Mouse (Mus musculus) gonadal fat pad, adult 2 months (tissue): ENCODE data around the gene Vill. TPM values are rescaled to one million over a fixed set of nuclear protein-coding genes. Genes with fewer than 3 reads are reported as not detected.

Source experiments
- DNase-seq: peaks from one replicate; pipeline ENCODE4 v3.0.0-alpha.2; 2012; ENCODE audit warnings: low read depth
- polyA plus RNA-seq: library from polyadenylated mRNA; depleted of rRNA; stranded (reverse); fragments of >200 nt; gene quantifications from 2 replicates; pipeline ENCODE4 v1.2.3, GENCODE M21; 2012

Gene Vill
- polyA plus RNA-seq, 1 experiment, result 15.1 TPM

- no peak for DNase-seq
Measured at GRCm38 (mm10) chr9:119080040-119080675, 27.6 kb downstream of the Vill start.

GRCm38 (mm10) chr9:119082039-119082438 is 29.5 kb downstream of the Vill start:
- DNase-seq, result no peak

GRCm38 (mm10) chr9:119082656-119083430 is 30.3 kb downstream of the Vill start:
- no peak for DNase-seq

GRCm38 (mm10) chr9:119083966-119084365 is 31.4 kb downstream of the Vill start:
- no peak for DNase-seq

- no peak for DNase-seq
Measured at GRCm38 (mm10) chr9:119086451-119086850, 33.9 kb downstream of the Vill start.

GRCm38 (mm10) chr9:119087309-119087708 is 34.7 kb downstream of the Vill start:
- no peak for DNase-seq

- no peak for DNase-seq
Measured at GRCm38 (mm10) chr9:119088148-119088801, 35.7 kb downstream of the Vill start.

GRCm38 (mm10) chr9:119089437-119089836 is 36.9 kb downstream of the Vill start:
- no peak for DNase-seq

- DNase-seq, result no peak
Measured at GRCm38 (mm10) chr9:119090462-119090861, 37.9 kb downstream of the Vill start.

- DNase-seq, result no peak
Measured at GRCm38 (mm10) chr9:119091581-119092310, 39.2 kb downstream of the Vill start.

GRCm38 (mm10) chr9:119092473-119093418 is 40.2 kb downstream of the Vill start:
- DNase-seq, result no peak

GRCm38 (mm10) chr9:119093419-119094295 is 41.1 kb downstream of the Vill start, which contains the start of gene Plcd1:
TSS of gene Plcd1 (minus strand) at chr9:119093502.
- DNase-seq, result no peak

GRCm38 (mm10) chr9:119094462-119095109 is 42.0 kb downstream of the Vill start:
- DNase-seq, result no peak

- DNase-seq, result no peak
Measured at GRCm38 (mm10) chr9:119100177-119100898, 47.8 kb downstream of the Vill start.

- DNase-seq, result no peak
Measured at GRCm38 (mm10) chr9:119101992-119102782, 49.6 kb downstream of the Vill start, which contains the start of gene Dlec1. TSS of gene Dlec1 (plus strand) at chr9:119102478.

- no peak for DNase-seq
Measured at GRCm38 (mm10) chr9:119102783-119103113, 50.2 kb downstream of the Vill start.

- no peak for DNase-seq
Measured at GRCm38 (mm10) chr9:119107566-119107965, 55.0 kb downstream of the Vill start.
